Mouse (Mus musculus) stomach, postnatal 0 days (tissue): ENCODE data around the gene Abcf2.

Experiments
- CTCF ChIP-seq: IDR thresholded peaks from 2 replicates; pipeline ENCODE4 v1.5.1; 2016; ENCODE audit warnings: antibody characterized with exemption, low read depth, mild to moderate bottlenecking, moderate library complexity
- EP300 ChIP-seq: optimal IDR thresholded peaks from 2 replicates; pipeline ENCODE3; 2016; ENCODE audit warnings: antibody characterized with exemption

DNA sequence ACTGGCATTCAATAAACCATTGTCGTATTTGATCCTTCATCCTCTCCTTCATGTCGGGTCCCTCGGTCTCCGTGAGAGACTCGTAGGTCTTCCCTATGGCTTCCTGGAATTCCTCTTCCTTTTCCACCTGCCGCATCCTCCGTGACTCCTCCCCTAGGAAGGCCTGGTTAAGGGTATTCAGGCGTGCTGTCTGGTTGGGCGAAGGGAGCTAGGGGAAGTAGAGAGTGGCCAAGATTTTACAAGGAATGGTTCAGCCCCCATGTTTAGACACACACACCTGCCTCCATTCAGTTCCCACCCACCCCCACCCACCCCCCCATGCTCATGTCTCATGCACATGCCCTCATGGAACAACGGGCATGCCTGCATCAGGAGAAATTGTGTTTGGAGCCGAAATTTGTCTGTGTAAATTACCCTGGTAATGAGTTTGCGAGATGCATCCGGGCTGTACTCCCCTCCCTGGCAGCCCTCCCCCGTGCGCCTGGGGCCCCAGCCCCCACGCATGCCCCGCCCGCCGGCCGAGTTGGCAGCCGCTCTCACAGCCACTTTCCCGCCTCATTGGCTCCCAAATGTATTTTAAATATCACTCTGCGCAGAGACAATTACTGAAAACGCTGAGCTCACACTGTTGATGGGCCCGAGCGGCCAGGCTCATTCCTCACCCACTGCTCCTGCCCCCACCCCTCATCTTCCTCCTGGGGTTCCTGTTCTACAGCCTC is 26.5 kb downstream of the Abcf2 start:
- TF ChIP-seq EP300 (no peak), CTCF (no peak)
